Mouse (Mus musculus) heart, postnatal 0 days (tissue): ENCODE data around the gene Hlcs. TPM values are rescaled to one million over a fixed set of nuclear protein-coding genes. Genes with fewer than 3 reads are reported as not detected.

Experiments used
- ATAC-seq: fragments of 200-750 bp; cut with Nextera tagmentation; 2 replicates; pipeline ENCODE4 v1.8.0; 2017; ENCODE audit warnings: low read depth, moderate number of reproducible peaks, moderate library complexity; ENCODE audit not compliant: insufficient read depth
- DNase-seq: peaks from one replicate; pipeline ENCODE4 v3.0.0-alpha.2; 2016; ENCODE audit warnings: low spot score
- H3K27ac ChIP-seq: fragments of 300-500 bp; sonication (generic); 2 replicates; pipeline ENCODE4 v1.5.1; 2014; ENCODE audit warnings: low read depth, mild to moderate bottlenecking
- H3K27me3 ChIP-seq: fragments of 300-500 bp; sonication (generic); 2 replicates; pipeline ENCODE4 v1.6.1; 2014; ENCODE audit warnings: low read length, mixed read lengths; ENCODE audit not compliant: control insufficient read depth, insufficient read depth
- H3K36me3 ChIP-seq: fragments of 300-500 bp; sonication (generic); replicated peaks from 2 replicates; pipeline ENCODE4 v1.6.1; 2014; ENCODE audit warnings: low read length, mixed read lengths; ENCODE audit not compliant: control insufficient read depth, insufficient read depth
- H3K4me1 ChIP-seq: fragments of 300-500 bp; sonication (generic); 2 replicates; pipeline ENCODE4 v1.6.1; 2014; ENCODE audit warnings: antibody characterized with exemption; ENCODE audit not compliant: control insufficient read depth, insufficient read depth
- H3K4me2 ChIP-seq: fragments of 300-500 bp; sonication (generic); 2 replicates; pipeline ENCODE4 v1.6.1; 2014; ENCODE audit warnings: low read depth, mild to moderate bottlenecking, low read length, moderate library complexity
- H3K4me3 ChIP-seq: fragments of 300-500 bp; sonication (generic); 2 replicates; pipeline ENCODE4 v1.5.1; 2014; ENCODE audit warnings: low read depth, low read length
- H3K9ac ChIP-seq: fragments of 300-500 bp; sonication (generic); replicated peaks from 2 replicates; pipeline ENCODE4 v1.6.1; 2014; ENCODE audit warnings: low read depth, low read length, mixed read lengths
- H3K9me3 ChIP-seq: fragments of 300-500 bp; sonication (generic); replicated peaks from 2 replicates; pipeline ENCODE4 v1.6.1; 2016; ENCODE audit warnings: low read length; ENCODE audit not compliant: control insufficient read depth
- CTCF ChIP-seq: IDR thresholded peaks from 2 replicates; pipeline ENCODE4 v1.5.1; 2016; ENCODE audit warnings: antibody characterized with exemption, control low read depth, low read depth
- EP300 ChIP-seq: IDR thresholded peaks from 2 replicates; pipeline ENCODE4 v1.6.1; 2016; ENCODE audit warnings: antibody characterized with exemption, low read depth
- WGBS: fragments of 180-500 bp; shearing (Covaris S2); extraction: QIAGEN DNeasy Blood & Tissue Kit; methylation state at CpG from one replicate; pipeline ENCODE4 v1.1.7; 2014; 5-methylcytosine and 5-hydroxymethylcytosine counted together
- polyA plus RNA-seq: library from polyadenylated mRNA; unstranded; fragments of >200 nt; fragmentation: Nextera tagmentation; extraction: Ambion mirVana; gene quantifications from 2 replicates; pipeline ENCODE4 v1.2.1, GENCODE M21; 2015
- total RNA-seq: library from RNA; depleted of rRNA; stranded (reverse); fragments of >200 nt; gene quantifications from 2 replicates; pipeline ENCODE4 v1.2.3, GENCODE M21; 2014; ENCODE audit warnings: low replicate concordance

Gene Hlcs
- total and polyA plus RNA-seq, 2 experiments from 2014 or later: 4.6 to 5.6 TPM

DNA sequence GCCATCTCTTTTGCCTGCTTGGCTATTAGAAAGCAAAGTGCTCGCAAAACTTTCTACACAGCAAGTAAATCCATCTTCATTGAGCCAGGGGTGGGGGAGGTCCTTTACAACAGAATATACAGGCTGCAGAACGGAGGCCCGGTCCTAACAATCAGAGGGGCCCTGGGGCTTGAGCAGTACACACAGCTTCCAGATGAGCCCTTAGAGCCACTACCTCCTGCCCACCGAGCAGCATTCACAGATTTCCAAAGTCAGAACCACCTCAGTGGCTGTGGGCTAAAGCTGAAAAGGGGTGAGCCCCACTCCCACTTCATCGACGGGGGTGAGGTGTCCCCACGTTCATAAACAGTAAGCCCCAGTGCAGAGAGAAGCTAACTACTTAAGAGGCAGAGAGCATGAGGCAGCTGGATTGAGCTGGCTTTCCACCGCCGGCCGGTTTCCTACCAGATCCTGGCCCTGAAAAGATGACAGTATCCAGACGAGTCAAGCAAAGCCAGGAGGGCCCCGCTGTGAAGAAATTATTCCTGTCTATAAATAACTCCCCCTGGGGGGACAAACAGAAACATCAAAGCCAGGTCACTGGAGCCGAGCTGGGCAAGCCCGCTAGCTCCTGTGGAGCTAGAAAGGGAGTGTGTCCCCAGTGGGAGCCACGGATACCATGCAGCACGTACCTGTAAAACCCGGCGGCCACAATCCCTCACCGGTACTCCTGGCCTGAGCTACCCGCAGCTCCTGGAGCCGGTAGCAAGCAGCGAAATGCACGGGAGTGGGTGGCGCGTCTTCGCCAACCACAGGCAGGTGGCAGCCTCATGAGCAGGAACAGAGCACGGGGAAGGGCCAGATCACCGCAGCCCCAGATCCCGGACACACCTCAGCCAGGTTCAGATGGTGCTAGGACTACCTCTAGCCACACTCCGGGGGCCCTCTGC lies 10.8 kb downstream of the Hlcs start:
- Histone ChIP-seq H3K27ac (peak overlapping the region; percentile 85), H3K4me3 (peak overlapping the region; percentile 42), H3K36me3 (no peaks in the 10 kb centered on the region), H3K9ac (peak overlapping the region; percentile 38), H3K27me3 (no peaks in the 10 kb centered on the region), H3K4me2 (peak overlapping the region; percentile 66), H3K9me3 (peaks cover 4% of the 10 kb centered on the region; the same call in 1 of the 2 replicates), H3K4me1 (peaks cover 3% of the 10 kb centered on the region; the same call in 1 of the 2 replicates)
- peak; percentile 79 for ATAC-seq
- peak; percentile 36 for TF ChIP-seq CTCF
- TF ChIP-seq EP300: no peak
- peak; percentile 69 for DNase-seq
- 8% methylated on average over 30 of the region's 30 CpGs for WGBS

DNA sequence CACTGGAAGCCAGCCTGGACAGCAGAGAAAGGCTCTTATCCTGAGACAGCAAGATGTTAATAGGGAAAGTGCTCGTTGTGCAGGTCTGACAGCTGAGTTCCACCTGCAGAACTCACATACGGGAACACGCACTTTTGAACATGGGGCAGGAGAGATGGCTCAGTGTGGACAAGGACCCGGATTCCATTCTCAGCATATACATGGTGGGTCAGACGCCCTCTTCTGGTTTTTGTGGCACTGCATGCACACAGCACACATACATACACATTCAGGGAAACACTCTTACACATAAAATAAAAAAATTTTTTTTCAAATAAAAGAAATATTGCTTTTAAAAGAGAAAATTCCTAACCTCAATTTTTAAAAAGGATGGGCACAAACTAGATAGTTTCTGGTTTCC lies 11.7 kb downstream of the Hlcs start:
- Histone ChIP-seq H3K4me3 (no peak overlapping the region), H3K27me3 (no peaks in the 10 kb centered on the region), H3K36me3 (no peaks in the 10 kb centered on the region), H3K4me2 (no peak overlapping the region), H3K27ac (peak overlapping the region; percentile 85), H3K9ac (no peak overlapping the region), H3K4me1 (peaks cover 3% of the 10 kb centered on the region; the same call in 1 of the 2 replicates), H3K9me3 (peaks cover 4% of the 10 kb centered on the region; the same call in 1 of the 2 replicates)
- ATAC-seq (no peak), DNase-seq (no peak)
- TF ChIP-seq CTCF: no peak
- TF ChIP-seq EP300: no peak
- 81% methylated on average over 5 of the region's 5 CpGs for WGBS

DNA sequence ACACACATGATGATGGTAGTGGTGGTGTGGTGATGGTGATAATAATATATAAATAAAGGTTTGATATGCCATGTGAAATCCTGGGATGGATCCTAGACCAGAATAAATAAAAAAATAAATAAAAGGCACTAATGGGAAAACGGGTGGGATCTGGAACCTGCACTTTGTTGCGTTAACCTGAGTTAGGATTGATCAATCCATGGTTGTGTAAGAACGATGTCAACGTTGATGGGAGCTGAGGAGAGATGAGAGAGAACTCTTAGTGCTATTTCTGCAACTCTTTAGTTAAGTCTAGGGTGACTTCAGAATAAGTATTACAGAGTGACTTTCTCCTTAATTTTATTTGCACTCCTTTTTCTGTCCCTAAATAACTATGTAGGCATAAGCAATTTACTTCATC lies 12.2 kb downstream of the Hlcs start:
- 88% methylated on average over 4 of the region's 4 CpGs for WGBS
- Histone ChIP-seq H3K9ac (no peak overlapping the region), H3K9me3 (peaks cover 4% of the 10 kb centered on the region; the same call in 1 of the 2 replicates), H3K27ac (no peak overlapping the region), H3K4me1 (peaks cover 3% of the 10 kb centered on the region; the same call in 1 of the 2 replicates), H3K4me2 (no peak overlapping the region), H3K36me3 (no peaks in the 10 kb centered on the region), H3K27me3 (no peaks in the 10 kb centered on the region), H3K4me3 (no peak overlapping the region)
- ATAC-seq (no peak), DNase-seq (no peak)
- TF ChIP-seq CTCF (no peak), EP300 (no peak)

DNA sequence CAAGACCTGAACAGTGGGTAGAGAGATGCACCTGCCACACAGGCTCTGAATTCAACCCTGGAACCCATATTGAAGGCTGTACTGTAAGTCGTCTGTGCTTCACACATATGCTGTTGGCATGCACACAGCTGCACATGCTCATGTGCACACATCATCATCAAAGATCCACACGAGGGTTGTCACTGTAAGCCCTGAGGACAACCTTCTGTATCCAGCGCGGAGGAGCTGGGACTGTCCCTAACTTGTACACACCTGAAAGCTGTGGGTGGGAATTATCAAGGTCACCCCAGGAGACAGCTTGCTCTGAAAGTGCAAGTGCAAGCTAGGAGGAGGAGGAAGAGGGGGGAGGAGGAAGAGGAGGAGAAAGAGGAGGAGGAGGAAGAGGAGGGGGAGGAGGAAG lies 14.2 kb downstream of the Hlcs start:
- no peaks in the 10 kb centered on the region for H3K9me3 ChIP-seq
- no peaks in the 10 kb centered on the region for H3K27me3 ChIP-seq
- H3K36me3 ChIP-seq: no peaks in the 10 kb centered on the region
- no peak for ATAC-seq
- H3K4me1 ChIP-seq: peaks cover 3% of the 10 kb centered on the region; the same call in 1 of the 2 replicates
- H3K27ac ChIP-seq: no peak overlapping the region
- WGBS: 71% methylated on average over 4 of the region's 4 CpGs
- TF ChIP-seq CTCF: no peak
- no peak for TF ChIP-seq EP300
- no peak overlapping the region for H3K4me3 ChIP-seq
- H3K4me2 ChIP-seq: no peak overlapping the region
- DNase-seq: no peak
- no peak overlapping the region for H3K9ac ChIP-seq

DNA sequence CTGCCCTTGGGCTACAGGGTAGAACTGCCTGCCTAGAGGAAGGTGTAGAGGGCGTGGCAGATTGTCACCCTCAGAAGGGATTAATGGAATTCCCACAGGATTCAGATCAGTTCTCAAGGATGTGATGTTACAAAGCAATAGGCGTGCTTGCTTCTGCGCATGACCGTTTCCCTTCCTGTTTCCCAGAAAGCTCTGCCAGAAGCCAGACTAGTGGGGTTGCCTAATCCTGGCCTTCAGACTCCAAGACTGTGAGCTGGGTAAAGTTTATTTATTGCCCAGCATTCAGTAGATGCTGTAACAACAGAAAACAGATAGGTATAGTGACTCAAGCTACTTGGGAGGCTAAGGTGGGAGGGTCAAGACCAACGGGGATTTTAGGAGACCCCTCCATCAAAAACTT lies 15.3 kb downstream of the Hlcs start:
- no peak overlapping the region for H3K9ac ChIP-seq
- WGBS: 91% methylated on average over 5 of the region's 5 CpGs
- TF ChIP-seq EP300: no peak
- TF ChIP-seq CTCF: no peak

More for the DNA sequence above, 15.3 kb downstream of the Hlcs start:
- DNase-seq (no peak), ATAC-seq (no peak)
- Histone ChIP-seq H3K9me3 (no peaks in the 10 kb centered on the region), H3K4me1 (no peaks in the 10 kb centered on the region), H3K27me3 (no peaks in the 10 kb centered on the region), H3K4me2 (no peak overlapping the region), H3K4me3 (no peak overlapping the region), H3K36me3 (no peaks in the 10 kb centered on the region), H3K27ac (no peak overlapping the region)
